Mouse (Mus musculus) stomach, postnatal 0 days (tissue): Measurements from ENCODE around the gene A330070K13Rik.

Experiments
- CTCF ChIP-seq: IDR thresholded peaks from 2 replicates; pipeline ENCODE4 v1.5.1; 2016; ENCODE audit warnings: antibody characterized with exemption, low read depth, mild to moderate bottlenecking, moderate library complexity
- EP300 ChIP-seq: optimal IDR thresholded peaks from 2 replicates; pipeline ENCODE3; 2016; ENCODE audit warnings: antibody characterized with exemption

DNA sequence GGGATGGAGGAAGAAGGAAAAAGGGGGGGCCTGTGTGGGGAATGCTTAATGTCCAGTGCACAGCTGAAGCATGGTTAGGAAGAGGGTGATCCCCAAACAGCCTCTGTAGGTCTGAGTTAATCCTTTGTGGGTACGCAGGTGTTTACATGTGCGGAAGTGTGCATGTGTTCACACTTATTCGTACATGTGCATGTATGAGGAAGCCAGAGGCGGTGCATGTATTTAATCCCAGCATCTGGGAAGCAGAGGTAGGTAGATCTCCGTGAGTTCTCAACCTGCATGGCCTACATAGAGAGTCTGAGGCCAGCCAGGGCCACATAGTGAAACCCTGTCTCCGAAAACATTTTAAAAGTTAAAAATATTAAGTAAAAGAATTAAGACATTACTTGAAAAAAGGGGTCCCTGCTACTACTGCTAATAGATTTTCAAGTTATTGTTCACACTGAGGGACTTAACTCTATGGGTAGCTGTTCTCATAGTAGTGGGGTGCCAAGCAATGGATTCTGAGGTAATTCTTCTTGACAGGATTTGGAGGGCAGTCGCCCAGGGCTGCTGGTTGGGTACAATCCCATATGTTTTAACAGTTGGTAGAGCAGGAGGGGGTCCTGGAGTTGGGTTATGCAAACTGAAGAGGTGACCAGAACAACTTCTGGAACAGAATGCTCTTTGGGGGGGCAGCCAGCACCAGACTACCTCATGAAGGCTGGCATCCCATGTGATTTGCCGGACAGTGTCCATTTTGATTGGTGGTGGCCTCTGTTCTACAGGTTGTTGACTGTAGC is 15.9 kb upstream of the A330070K13Rik start:
- no peak for TF ChIP-seq CTCF
- TF ChIP-seq EP300, result no peak
